Mouse (Mus musculus) adrenal gland (tissue): Measurements from ENCODE around the gene Matn4.

Source experiments
- intact Hi-C: fragments of 180-260 bp; cut with DNase I; formaldehyde crosslinking; loops from one replicate; pipeline ENCODE4 v1.15.1; 2025

The Matn4 gene

GRCm38 (mm10) chr2:164436215-164436913 is 31.4 kb upstream of the Matn4 start:
- intact Hi-C loops = no loop called here

- intact Hi-C loops = no loop called here
Observed at GRCm38 (mm10) chr2:164435216-164436090, 30.5 kb upstream of the Matn4 start.

GRCm38 (mm10) chr2:164434681-164435080 is 29.7 kb upstream of the Matn4 start:
- intact Hi-C loops = no loop called here

- intact Hi-C loops = no loop called here
Observed at GRCm38 (mm10) chr2:164433278-164433895, 28.4 kb upstream of the Matn4 start.

- intact Hi-C loops = no loop called here
Observed at GRCm38 (mm10) chr2:164432541-164433191, 27.7 kb upstream of the Matn4 start.

GRCm38 (mm10) chr2:164431676-164432465 is 26.9 kb upstream of the Matn4 start:
- intact Hi-C loops = no loop called here

GRCm38 (mm10) chr2:164430697-164431096 is 25.7 kb upstream of the Matn4 start:
- intact Hi-C loops = no loop called here

GRCm38 (mm10) chr2:164429881-164430615 is 25.1 kb upstream of the Matn4 start:
- intact Hi-C loops = no loop called here

GRCm38 (mm10) chr2:164428451-164428850 is 23.5 kb upstream of the Matn4 start:
- intact Hi-C loops = no loop called here

- intact Hi-C loops = no loop called here
Observed at GRCm38 (mm10) chr2:164426952-164427351, 22.0 kb upstream of the Matn4 start.

GRCm38 (mm10) chr2:164426121-164426520 is 21.2 kb upstream of the Matn4 start:
- intact Hi-C loops = no loop called here

- intact Hi-C loops = no loop called here
Observed at GRCm38 (mm10) chr2:164425401-164425800, 20.4 kb upstream of the Matn4 start.

GRCm38 (mm10) chr2:164424406-164424805 is 19.4 kb upstream of the Matn4 start:
- intact Hi-C loops = no loop called here

GRCm38 (mm10) chr2:164423464-164423863 is 18.5 kb upstream of the Matn4 start:
- intact Hi-C loops = no loop called here

GRCm38 (mm10) chr2:164422675-164423393 is 17.9 kb upstream of the Matn4 start:
- intact Hi-C loops = no loop called here

- intact Hi-C loops = no loop called here
Observed at GRCm38 (mm10) chr2:164421979-164422378, 17.0 kb upstream of the Matn4 start.

GRCm38 (mm10) chr2:164421306-164421705 is 16.3 kb upstream of the Matn4 start:
- intact Hi-C loops = no loop called here

- intact Hi-C loops = loop anchor here (2.0 to 5.0 kb wide), 2 partner anchors 38 to 101 kb away; partner anchors contain the start of gene Sys1
Observed at GRCm38 (mm10) chr2:164419489-164419888, 14.5 kb upstream of the Matn4 start.

- intact Hi-C loops = loop anchor here (2.0 to 5.0 kb wide), 2 partner anchors 39 to 102 kb away; partner anchors contain the start of gene Sys1
Observed at GRCm38 (mm10) chr2:164418308-164418875, 13.4 kb upstream of the Matn4 start.
